Mouse (Mus musculus): ENCODE results near the gene Esrrb. TPM values are rescaled to one million over a fixed set of nuclear protein-coding genes. Genes with fewer than 3 reads are reported as not detected.
A peak's percentile ranks its signal among the peaks of the same experiment; 100 is the strongest.

The Esrrb gene
- polyA plus RNA-seq, 1 experiment from 2014 or later, result 0.14 TPM

DNA sequence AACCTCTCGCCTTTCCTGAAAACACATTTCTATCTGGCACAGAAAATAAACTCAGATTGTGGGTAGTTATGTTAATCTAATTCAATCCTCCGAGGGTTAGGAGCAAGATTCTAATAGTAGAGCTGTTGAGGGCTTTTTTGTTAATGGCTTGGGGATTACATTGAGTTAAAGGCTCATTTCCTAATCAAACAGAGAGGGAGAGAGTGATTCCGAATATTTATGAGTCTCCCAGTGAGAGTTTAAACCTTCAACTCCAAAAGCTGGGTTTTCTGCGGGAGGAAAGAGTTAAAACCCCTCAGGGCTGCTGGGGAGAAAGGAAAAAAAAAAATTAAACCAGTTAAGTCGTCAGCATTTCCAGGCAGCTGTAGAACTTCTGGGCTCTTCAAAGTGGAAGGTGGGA lies 3.8 kb downstream of the Esrrb start:
- Histone ChIP-seq H3K4me2 (no peak overlapping the region), H3K27ac (no peak overlapping the region), H3K4me1 (peaks cover 36% of the 10 kb centered on the region), H3K9ac (no peak overlapping the region), H3K4me3 (no peak overlapping the region), H3K27me3 (peaks cover 35% of the 10 kb centered on the region), H3K36me3 (no peaks in the 10 kb centered on the region), H3K9me3 (no peaks in the 10 kb centered on the region)
- 4% methylated on average over 5 of the region's 5 CpGs for WGBS
- ATAC-seq (ENCODE audit: insufficient number of reproducible peaks, insufficient read depth, low FRiP score, low TSS enrichment, low read depth), result no peak

DNA sequence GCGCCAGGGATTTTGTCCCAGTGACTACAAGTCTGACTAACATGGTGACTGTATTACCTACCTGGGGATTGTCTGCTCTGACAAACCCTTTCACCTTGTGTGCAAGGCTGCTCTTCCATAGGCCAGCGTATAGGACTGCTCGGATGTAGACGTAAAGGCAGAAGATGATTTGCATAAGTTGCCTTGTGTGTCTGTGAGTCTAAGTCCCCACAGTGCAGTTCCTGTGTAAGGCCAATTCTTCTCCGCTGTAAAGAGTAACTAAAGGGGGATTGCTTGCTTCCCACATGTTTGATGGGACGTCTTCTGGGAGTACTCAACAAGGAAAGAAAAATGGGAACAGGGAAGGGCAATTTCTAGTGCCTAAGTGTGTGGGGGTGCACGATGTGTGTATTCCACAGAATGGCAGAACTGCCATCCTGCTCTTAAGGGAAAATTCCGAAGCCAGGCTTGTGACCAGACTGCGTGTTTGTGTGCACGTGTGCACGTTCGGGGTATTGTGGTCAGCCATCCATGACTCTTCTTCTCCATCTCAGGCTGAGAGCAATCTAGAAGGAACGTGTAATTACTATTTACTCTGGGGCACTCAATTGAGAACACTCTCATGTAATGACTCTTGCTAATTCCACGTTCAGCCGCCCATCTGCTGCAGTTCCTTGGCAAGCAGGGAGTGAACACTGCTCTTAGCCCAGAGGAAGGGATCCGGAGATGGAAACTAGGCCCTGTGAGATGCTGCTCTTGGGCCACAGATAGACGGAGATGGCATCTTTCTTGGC lies 9.9 kb downstream of the Esrrb start:
- no peak for ATAC-seq (ENCODE audit: insufficient number of reproducible peaks, insufficient read depth, low FRiP score, low TSS enrichment, low read depth)
- Histone ChIP-seq H3K4me1 (0 out of 2 replicates have a peak, but pooled peaks cover 3% of the 10 kb centered on the region), H3K4me3 (no peak overlapping the region), H3K9ac (no peak overlapping the region), H3K4me2 (no peak overlapping the region), H3K36me3 (no peaks in the 10 kb centered on the region), H3K9me3 (no peaks in the 10 kb centered on the region), H3K27me3 (peaks cover 17% of the 10 kb centered on the region), H3K27ac (no peak overlapping the region)
- WGBS, result 78% methylated on average over 17 of the region's 17 CpGs

DNA sequence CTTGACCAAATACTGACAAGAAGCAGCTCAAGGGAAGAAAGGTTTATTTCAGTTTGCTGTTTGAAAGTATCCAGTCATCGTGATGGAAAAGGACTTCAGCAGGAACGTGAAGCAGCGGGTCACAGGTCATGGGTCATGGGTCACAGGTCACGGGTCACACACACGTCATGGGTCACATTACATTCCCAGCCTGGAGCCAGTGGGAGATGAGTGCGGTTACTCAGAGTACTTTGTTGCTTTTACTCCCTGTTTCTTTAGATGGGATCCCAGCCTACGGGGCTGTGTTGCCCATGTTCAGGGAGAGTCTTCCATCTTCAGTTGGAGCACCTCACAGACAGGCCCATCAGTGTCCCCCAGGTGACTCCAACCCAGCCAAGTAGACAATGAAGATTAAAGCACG lies 13.4 kb downstream of the Esrrb start:
- no peaks in the 10 kb centered on the region for H3K36me3 ChIP-seq
- H3K9me3 ChIP-seq, result no peaks in the 10 kb centered on the region
- H3K27me3 ChIP-seq, result peaks cover 23% of the 10 kb centered on the region
- no peak overlapping the region for H3K27ac ChIP-seq
- no peak overlapping the region for H3K4me2 ChIP-seq
- WGBS, result 39% methylated on average over 8 of the region's 8 CpGs
- H3K9ac ChIP-seq, result no peak overlapping the region
- H3K4me1 ChIP-seq, result 0 out of 2 replicates have a peak, but pooled peaks cover 3% of the 10 kb centered on the region
- no peak for ATAC-seq (ENCODE audit: insufficient number of reproducible peaks, insufficient read depth, low FRiP score, low TSS enrichment, low read depth)
- no peak overlapping the region for H3K4me3 ChIP-seq

DNA sequence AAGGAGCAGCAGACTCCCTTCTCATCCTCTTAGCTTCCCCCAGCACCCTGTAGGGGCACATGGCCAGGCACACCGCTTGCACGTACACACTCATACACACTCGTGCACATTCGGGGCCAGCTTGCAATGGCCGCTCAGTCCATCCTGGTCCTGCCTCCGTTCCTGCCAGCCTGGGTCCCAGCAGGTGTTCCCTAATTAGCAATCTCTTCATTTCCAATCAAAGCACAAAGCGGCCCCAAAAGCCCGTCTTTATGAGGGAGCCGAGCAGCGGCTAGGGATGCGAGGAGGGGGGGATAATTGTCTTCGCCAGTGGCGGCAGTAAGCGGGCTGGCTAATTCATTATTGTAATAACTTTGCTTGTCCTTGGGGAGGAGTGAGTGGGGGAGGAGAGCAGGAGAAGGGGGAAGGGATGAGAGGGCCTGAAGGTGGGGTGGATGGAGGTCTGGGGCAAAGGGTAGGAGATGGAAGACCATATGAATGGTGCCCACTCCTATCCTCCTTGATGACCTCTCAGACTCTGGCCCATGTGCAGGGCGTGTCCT lies 18.8 kb downstream of the Esrrb start:
- H3K9me3 ChIP-seq, result no peaks in the 10 kb centered on the region
- 13% methylated on average over 15 of the region's 15 CpGs for WGBS
- no peak overlapping the region for H3K9ac ChIP-seq
- peaks cover 6% of the 10 kb centered on the region; the same call in 1 of the 2 replicates for H3K4me1 ChIP-seq
- H3K4me3 ChIP-seq, result no peak overlapping the region
- H3K4me2 ChIP-seq, result no peak overlapping the region
- ATAC-seq (ENCODE audit: insufficient number of reproducible peaks, insufficient read depth, low FRiP score, low TSS enrichment, low read depth), result no peak
- no peaks in the 10 kb centered on the region for H3K36me3 ChIP-seq
- H3K27me3 ChIP-seq, result peaks cover 49% of the 10 kb centered on the region
- no peak overlapping the region for H3K27ac ChIP-seq

DNA sequence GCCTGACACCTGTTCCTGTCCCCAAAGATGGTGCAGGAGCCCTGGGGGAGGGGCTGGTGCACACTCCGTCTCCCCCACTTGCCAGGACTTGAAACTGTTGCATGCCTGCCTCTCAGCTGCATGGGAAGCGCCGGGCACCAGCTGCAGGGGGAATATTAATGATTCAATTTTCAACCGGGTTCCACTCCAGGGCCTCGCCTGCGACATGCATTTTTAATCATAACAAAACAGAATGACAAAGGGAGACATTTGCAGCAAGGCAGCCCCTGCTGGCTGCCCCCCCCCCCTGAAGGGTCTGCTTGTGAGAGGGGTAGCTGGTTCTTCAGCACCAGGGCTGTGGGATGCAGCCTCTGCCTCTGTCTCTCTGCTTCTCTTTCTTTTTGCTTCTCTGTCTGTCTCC lies 22.9 kb downstream of the Esrrb start:
- WGBS, result 9% methylated on average over 6 of the region's 6 CpGs
- no peak for ATAC-seq (ENCODE audit: insufficient number of reproducible peaks, insufficient read depth, low FRiP score, low TSS enrichment, low read depth)
- no peaks in the 10 kb centered on the region for H3K9me3 ChIP-seq
- no peak overlapping the region for H3K4me3 ChIP-seq
- H3K27me3 ChIP-seq, result peaks cover 31% of the 10 kb centered on the region
- no peak overlapping the region for H3K9ac ChIP-seq
- H3K36me3 ChIP-seq, result no peaks in the 10 kb centered on the region
- peaks cover 6% of the 10 kb centered on the region; the same call in 1 of the 2 replicates for H3K4me1 ChIP-seq
- H3K4me2 ChIP-seq, result no peak overlapping the region
- no peak overlapping the region for H3K27ac ChIP-seq

DNA sequence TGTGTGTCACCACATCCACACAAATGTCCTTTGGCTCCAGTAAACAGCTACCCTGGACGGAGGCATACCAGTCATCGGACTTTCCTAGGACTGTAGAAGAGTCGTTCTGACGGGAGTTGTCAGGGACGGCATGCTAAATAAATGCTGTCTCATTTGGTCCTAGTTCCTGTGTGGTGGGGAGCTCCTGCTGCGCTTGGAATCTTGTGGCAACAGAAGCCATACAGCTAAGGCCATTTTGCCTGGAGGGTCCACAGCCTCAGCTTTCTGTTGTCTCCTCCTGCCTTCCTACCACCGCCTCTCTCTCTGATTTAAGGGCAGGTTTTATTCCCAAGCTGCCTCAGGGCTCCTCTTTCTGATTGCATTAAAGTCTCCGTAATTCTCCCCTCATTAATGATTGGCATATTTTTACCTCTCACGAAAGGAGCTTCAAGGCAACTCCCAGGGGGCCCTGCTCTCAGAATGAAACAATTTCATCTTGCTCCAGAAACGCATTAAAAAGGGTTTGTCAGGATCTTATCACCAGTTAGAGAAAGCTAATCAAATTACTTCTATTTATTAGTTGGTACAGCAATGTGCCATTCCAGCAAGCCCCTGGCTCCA lies 26.9 kb downstream of the Esrrb start:
- H3K4me3 ChIP-seq, result no peak overlapping the region
- H3K4me2 ChIP-seq, result no peak overlapping the region
- 0 out of 2 replicates have a peak, but pooled peaks cover 4% of the 10 kb centered on the region for H3K27me3 ChIP-seq
- ATAC-seq (ENCODE audit: insufficient number of reproducible peaks, insufficient read depth, low FRiP score, low TSS enrichment, low read depth), result no peak
- H3K36me3 ChIP-seq, result no peaks in the 10 kb centered on the region
- no peaks in the 10 kb centered on the region for H3K9me3 ChIP-seq
- no peaks in the 10 kb centered on the region for H3K4me1 ChIP-seq
- no peak overlapping the region for H3K27ac ChIP-seq
- WGBS, result 31% methylated on average over 10 of the region's 10 CpGs
- H3K9ac ChIP-seq, result no peak overlapping the region

DNA sequence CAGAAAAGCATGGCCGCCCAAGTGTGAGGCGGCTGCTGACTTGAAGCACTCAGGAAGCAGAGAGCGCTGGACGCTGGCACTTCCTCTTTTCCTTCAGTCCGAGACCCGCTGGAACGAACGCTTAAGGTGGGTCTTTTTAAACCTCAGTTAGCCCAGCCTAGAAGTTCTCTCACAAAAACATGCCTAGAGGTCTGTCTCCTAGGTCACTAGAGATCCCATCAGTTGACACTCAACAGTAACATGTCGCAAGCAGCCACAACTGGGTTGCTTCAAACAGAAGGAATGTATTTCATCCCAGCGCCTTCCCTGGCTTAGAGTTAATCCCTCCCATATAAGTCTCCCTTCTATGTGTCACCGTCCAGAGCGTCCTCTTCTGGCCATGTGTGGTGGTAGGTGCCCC lies 33.9 kb downstream of the Esrrb start:
- Histone ChIP-seq H3K9ac (no peak overlapping the region), H3K4me2 (no peak overlapping the region), H3K27me3 (no peaks in the 10 kb centered on the region), H3K27ac (no peak overlapping the region), H3K4me1 (peaks cover 5% of the 10 kb centered on the region; the same call in 1 of the 2 replicates), H3K36me3 (no peaks in the 10 kb centered on the region), H3K9me3 (no peaks in the 10 kb centered on the region), H3K4me3 (no peak overlapping the region)
- ATAC-seq (ENCODE audit: insufficient number of reproducible peaks, insufficient read depth, low FRiP score, low TSS enrichment, low read depth), result no peak
- WGBS, result 86% methylated on average over 12 of the region's 12 CpGs

DNA sequence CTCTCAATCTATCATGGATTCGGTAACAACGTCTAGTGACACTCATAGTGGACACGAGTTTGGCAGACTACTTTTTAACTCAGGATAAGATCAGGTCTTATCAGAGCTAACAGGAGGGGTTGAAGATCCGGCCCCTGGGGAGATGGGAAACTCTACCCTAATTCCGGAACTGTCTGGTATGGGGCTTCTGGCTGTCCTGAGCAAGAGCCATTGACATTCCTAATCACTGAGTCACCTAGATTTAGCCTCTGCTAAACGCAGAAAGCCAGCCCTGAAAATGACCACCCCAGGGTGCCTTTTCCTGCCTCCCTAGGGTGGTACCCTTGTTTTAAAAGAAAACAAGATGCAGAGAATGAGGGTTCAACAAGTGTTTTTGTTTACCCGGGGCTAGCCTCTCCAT lies 34.4 kb downstream of the Esrrb start:
- no peak overlapping the region for H3K27ac ChIP-seq
- H3K4me3 ChIP-seq, result no peak overlapping the region
- no peak overlapping the region for H3K9ac ChIP-seq
- H3K4me2 ChIP-seq, result no peak overlapping the region
- WGBS, result 48% methylated on average over 7 of the region's 7 CpGs
- no peak for ATAC-seq (ENCODE audit: insufficient number of reproducible peaks, insufficient read depth, low FRiP score, low TSS enrichment, low read depth)
- no peaks in the 10 kb centered on the region for H3K9me3 ChIP-seq
- H3K36me3 ChIP-seq, result no peaks in the 10 kb centered on the region
- peaks cover 5% of the 10 kb centered on the region; the same call in 1 of the 2 replicates for H3K4me1 ChIP-seq
- no peaks in the 10 kb centered on the region for H3K27me3 ChIP-seq

DNA sequence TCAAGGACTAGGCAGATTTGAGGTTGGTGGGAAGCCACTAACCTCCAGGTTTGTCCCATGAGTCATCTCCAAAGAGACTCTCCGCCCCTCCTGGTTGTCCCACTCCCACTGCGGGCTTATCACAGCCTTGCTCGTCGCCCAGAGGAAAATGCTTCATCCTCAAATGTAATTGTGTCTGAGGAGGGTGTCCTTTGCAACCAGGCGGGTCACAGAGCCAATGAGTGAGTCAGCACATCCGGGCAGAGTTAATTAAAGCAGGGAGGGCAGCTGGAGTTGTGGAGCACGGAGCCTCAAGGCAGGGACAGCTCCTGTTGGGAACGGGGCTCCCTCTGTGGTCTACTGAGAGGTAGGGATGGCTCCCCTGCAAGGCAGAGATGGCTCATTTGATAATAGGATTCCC lies 37.8 kb downstream of the Esrrb start:
- no peak overlapping the region for H3K4me3 ChIP-seq

DNA sequence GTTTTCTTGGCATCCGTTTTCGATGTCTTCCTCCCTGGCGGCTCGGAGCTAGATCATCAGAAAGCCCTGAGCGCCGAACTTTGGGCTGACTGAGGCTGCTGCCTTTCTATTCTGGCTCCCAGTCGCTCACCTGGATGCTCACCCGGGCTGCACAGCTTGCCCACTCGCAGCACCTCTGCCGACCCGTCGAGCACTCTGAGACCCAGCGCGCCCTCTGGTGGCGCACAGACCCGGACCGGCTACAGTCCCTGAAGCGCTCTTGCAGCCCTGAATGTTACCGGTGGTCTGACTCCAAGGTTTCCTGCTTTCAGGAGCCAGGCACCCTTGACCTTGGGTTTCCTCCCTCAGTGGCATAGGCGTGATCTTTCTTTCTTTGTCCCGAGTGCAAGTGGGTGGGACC lies 41.8 kb downstream of the Esrrb start:
- Histone ChIP-seq H3K27me3 (peaks cover 18% of the 10 kb centered on the region), H3K4me1 (peaks cover 5% of the 10 kb centered on the region; the same call in 1 of the 2 replicates), H3K9ac (no peak overlapping the region), H3K9me3 (no peaks in the 10 kb centered on the region), H3K27ac (no peak overlapping the region), H3K4me2 (peak overlapping the region; percentile 56), H3K36me3 (no peaks in the 10 kb centered on the region), H3K4me3 (no peak overlapping the region)
- peak; percentile 62; the same call in 1 of the 2 replicates for ATAC-seq (ENCODE audit: insufficient number of reproducible peaks, insufficient read depth, low FRiP score, low TSS enrichment, low read depth)
- 4% methylated on average over 21 of the region's 21 CpGs for WGBS

More for the DNA sequence above, 37.8 kb downstream of the Esrrb start:
- Histone ChIP-seq H3K27me3 (peaks cover 10% of the 10 kb centered on the region), H3K36me3 (no peaks in the 10 kb centered on the region), H3K27ac (no peak overlapping the region), H3K4me2 (no peak overlapping the region), H3K4me1 (peaks cover 5% of the 10 kb centered on the region; the same call in 1 of the 2 replicates), H3K9me3 (no peaks in the 10 kb centered on the region), H3K9ac (no peak overlapping the region)
- no peak for ATAC-seq (ENCODE audit: insufficient number of reproducible peaks, insufficient read depth, low FRiP score, low TSS enrichment, low read depth)
- 17% methylated on average over 8 of the region's 8 CpGs for WGBS

DNA sequence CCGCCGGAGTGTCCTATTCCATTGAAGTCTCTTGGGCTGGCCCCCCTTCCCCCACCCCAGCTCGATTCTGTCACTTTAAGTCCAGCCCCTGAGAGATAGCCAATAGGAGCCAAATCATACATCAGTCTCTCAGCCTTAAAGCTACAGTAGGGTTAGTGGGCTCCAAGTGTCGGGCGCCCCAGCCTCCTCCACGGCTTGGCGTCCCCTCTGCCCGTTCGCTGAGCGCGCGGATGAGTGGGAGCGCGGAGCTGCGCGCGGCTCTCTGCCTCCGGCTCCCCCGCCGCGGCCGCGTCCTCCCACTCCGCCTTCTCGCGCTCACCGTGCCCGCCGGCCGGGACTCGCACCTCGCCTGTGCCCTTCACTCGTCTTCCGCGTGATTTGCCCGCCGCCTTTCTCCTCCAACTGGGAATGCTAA lies 60.6 kb downstream of the Esrrb start:
- H3K27ac ChIP-seq, result no peak overlapping the region
- H3K36me3 ChIP-seq, result no peaks in the 10 kb centered on the region
- H3K27me3 ChIP-seq, result peaks cover 93% of the 10 kb centered on the region
- H3K4me1 ChIP-seq, result peaks cover 15% of the 10 kb centered on the region
- WGBS, result under 1% methylated on average over 37 of the region's 37 CpGs
- no peaks in the 10 kb centered on the region for H3K9me3 ChIP-seq
- peak overlapping the region; percentile 87 for H3K4me2 ChIP-seq
- H3K4me3 ChIP-seq, result peak overlapping the region; percentile 51
- no peak; the same call in 1 of the 2 replicates for ATAC-seq (ENCODE audit: insufficient number of reproducible peaks, insufficient read depth, low FRiP score, low TSS enrichment, low read depth)
- peak overlapping the region; percentile 59 for H3K9ac ChIP-seq

Data from embryonic facial prominence, embryonic 13.5 days (tissue).